Mouse (Mus musculus) ES-Bruce4 (cell line): ENCODE measurements around the gene Ahcyl1.

Experiments
- CTCF ChIP-seq: IDR thresholded peaks from one replicate; pipeline ENCODE4 v1.8.1; 2011; ENCODE audit warnings: low read depth, low read length
- POLR2A ChIP-seq: IDR thresholded peaks from one replicate; pipeline ENCODE4 v1.8.1; 2011; ENCODE audit warnings: low read length; ENCODE audit not compliant: insufficient read depth

GRCm38 (mm10) chr3:107690366-107690765, 6.0 kb downstream of the Ahcyl1 start:
- TF ChIP-seq POLR2A (no peak), CTCF (no peak)
